Mouse (Mus musculus): ENCODE results near the gene Crip2. TPM values are rescaled to one million over a fixed set of nuclear protein-coding genes. Genes with fewer than 3 reads are reported as not detected.

Gene Crip2
- not detected for polyA plus RNA-seq (2014; fragmentation: Illumina TruSeq; extraction: RNeasy Lipid Tissue Mini Kit (QIAGEN cat#74804); ENCODE audit: low replicate concordance)

DNA sequence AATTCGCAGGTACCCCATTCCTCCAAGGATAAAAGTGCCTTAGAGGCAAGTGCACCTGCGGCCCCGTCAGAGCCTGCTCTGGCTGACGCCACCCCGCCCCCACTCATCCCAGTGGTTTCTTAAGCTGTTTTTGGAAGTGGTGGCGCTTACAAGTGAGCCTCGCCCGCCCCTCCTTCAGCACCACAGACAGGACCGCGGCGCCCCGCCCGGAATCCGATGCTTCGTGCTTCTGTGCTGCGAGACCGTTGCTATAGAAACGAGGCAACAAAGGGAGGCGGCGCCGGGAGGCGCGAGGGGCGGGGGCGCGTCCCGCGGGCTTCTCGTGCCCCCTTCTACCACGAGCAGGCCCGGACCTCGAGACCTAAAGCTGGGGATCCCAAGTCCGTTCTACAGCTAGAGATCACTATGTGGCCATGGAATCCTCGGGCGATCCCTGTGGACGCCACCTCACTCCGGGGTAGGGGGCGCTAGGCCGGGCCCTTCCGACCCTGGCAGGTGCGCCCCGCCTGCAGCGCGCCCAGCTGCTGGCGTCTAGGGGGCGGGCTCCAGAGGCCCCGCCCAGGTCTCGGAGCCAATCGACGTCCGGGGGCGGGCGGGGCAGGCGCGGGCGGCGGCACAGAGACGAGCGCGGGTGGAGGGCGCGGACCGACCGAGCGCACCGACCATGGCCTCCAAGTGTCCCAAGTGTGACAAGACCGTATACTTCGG is at the start of gene Crip2:
TSS of gene Crip2 (plus strand) at position 329 of the 708 bp plus-strand sequence.

GRCm38 (mm10) chr12:113097749-113098281 is 42.2 kb upstream of the Crip2 start, which contains the start of gene Mta1:
TSS of gene Mta1 (plus strand) at chr12:113098278.

DNA sequence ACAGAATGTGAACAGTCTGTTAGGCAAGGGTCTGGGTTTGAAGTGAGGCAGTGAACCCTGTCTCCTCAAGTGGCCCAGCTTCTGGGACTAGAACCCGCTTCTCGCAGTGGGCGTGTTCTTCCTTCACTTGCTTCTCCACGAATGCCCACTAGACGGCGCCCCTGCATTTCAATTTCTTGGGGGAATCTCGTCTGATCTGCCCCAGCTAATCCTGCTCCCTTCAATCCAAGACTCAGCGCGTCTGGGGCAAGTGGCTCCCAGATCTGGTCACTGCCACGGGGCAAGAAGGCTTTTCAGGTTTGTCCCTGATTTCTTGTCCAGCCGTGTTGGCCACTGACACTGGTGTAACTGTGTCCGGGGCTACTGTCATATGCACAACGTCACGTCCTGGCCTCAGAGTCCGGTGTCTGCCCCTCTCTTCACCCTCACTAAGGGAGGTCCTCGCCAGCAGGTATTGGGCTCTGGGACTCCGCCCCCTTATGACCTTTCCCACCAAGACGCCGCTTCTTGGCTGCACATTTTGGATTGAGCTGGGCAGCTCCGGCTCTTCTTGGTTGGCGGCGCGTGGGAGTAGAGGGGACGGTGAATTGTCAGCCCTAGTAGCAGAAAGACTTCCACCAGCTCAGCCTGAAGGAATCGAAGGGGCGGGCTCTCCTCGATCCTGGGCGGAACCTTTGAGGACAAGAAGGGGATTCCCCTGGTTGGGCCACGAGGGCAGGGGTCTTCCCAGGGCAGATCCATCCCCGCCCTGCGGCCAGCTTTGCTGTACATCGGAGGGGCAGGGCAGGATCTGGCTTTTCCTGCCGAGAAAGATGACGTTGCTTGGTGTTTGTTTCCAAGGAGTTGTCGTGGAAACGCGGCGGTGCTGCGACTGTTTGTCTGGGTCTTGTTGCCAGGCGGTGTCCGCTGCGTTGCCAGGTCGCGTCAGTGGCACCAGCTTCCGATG is 6.3 kb downstream of the Crip2 start, which contains the start of gene Crip1:
TSS of gene Crip1 (plus strand) at position 205 of the 946 bp plus-strand sequence.

DNA sequence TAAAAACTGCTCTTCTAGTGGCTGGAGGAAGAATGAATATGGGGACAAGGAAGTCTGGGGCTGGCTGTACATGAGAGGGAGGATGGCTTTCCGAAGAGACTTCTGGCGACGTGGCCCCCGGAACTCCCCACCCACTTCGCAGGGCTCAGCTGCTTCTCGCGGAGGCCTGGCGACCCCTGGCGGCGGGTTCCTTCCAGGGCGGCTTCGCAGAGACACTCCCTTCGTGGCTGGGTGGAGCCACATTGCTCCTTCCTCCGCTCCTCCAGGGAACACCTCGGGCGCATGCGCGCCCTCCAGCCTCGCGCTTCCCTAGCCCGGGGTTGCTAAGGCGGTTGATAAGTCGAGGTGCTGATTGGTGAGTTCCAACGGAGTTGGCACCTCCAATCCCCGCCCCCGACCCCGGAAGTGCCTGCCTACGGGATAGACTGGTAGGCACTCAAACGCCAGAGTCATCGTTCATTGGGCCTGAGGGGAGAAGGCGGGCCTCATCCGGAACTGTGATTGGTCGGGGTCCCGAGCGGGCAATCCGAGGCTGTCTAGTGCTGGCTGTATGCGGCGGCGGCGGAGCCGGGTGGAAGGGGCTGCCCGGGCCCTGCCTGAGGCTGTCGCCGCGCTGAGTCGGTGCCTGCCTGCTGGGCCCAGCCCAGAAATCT is 16.0 kb downstream of the Crip2 start, which contains the start of gene Tedc1:
TSS of gene Tedc1 (plus strand) at position 535 of the 653 bp plus-strand sequence.

DNA sequence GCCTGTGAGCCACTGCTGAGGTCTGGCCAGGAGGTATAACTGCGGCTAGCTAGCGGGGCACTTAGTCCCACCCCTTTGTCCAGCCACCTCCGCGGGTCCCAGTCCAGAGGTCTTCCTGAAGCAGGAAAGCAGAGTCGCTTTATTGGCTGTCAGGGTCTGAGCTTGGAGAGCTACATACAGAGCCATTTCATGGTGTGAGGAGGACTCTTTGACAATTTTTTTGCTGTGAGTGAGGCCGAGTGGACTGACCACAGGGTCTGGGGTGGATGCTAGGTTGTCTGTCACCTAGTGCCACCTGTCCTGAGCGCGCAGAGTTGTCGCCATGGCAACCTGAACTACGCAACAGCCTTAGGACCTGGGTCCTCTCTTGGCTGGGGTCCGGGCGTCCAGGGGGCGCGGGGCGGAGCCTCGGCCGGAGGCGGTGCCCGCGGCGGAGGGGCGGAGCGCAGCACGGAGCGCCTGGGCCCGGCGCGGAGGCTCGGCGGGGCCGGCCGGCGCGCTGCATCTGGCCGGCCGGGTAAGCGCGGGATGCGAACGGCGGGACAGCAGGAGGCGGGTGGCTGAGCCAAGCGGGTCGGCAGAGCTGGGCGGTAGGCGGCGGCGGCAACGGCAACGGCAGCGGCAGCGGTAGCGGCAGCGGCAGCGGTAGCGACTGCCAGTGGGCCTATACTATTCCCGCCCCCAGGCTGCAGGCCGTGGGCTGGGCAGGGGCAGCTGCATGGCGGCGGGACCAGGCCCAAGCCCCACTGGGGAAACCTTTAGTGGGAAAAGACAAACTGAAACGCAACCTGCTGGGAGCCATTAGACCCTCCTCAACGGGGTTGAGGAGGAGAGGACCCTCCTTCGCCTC is 45.6 kb downstream of the Crip2 start, which contains the start of gene Tmem121:
TSS of gene Tmem121 (plus strand) at position 489 of the 850 bp plus-strand sequence.

Other genes starting within 250 kb of the Crip2 start
- not detected for gene Jag2, start 210.5 kb upstream of the Crip2 start, polyA plus RNA-seq (2014; fragmentation: Illumina TruSeq; extraction: RNeasy Lipid Tissue Mini Kit (QIAGEN cat#74804); ENCODE audit: low replicate concordance)
- gene Nudt14, start 198.1 kb upstream of the Crip2 start, polyA plus RNA-seq (2014; fragmentation: Illumina TruSeq; extraction: RNeasy Lipid Tissue Mini Kit (QIAGEN cat#74804); ENCODE audit: low replicate concordance), result not detected
- 0.71 TPM for gene Btbd6, start 163.8 kb upstream of the Crip2 start, polyA plus RNA-seq (2014; fragmentation: Illumina TruSeq; extraction: RNeasy Lipid Tissue Mini Kit (QIAGEN cat#74804); ENCODE audit: low replicate concordance)
- 11.7 TPM for gene Brf1, start 139.5 kb upstream of the Crip2 start, polyA plus RNA-seq (2014; fragmentation: Illumina TruSeq; extraction: RNeasy Lipid Tissue Mini Kit (QIAGEN cat#74804); ENCODE audit: low replicate concordance)
- gene Pacs2, start 125.7 kb upstream of the Crip2 start, polyA plus RNA-seq (2014; fragmentation: Illumina TruSeq; extraction: RNeasy Lipid Tissue Mini Kit (QIAGEN cat#74804); ENCODE audit: low replicate concordance), result 2.8 TPM
- gene Tex22, start 65.7 kb upstream of the Crip2 start, polyA plus RNA-seq (2014; fragmentation: Illumina TruSeq; extraction: RNeasy Lipid Tissue Mini Kit (QIAGEN cat#74804); ENCODE audit: low replicate concordance), result not detected
- gene Mta1, start 42.0 kb upstream of the Crip2 start, polyA plus RNA-seq (2014; fragmentation: Illumina TruSeq; extraction: RNeasy Lipid Tissue Mini Kit (QIAGEN cat#74804); ENCODE audit: low replicate concordance), result 4.1 TPM
- gene Crip1, start 6.1 kb downstream of the Crip2 start, polyA plus RNA-seq (2014; fragmentation: Illumina TruSeq; extraction: RNeasy Lipid Tissue Mini Kit (QIAGEN cat#74804); ENCODE audit: low replicate concordance), result 15.7 TPM
- 0.15 TPM for gene Tedc1, start 16.2 kb downstream of the Crip2 start, polyA plus RNA-seq (2014; fragmentation: Illumina TruSeq; extraction: RNeasy Lipid Tissue Mini Kit (QIAGEN cat#74804); ENCODE audit: low replicate concordance)
- not detected for gene Tmem121, start 45.7 kb downstream of the Crip2 start, polyA plus RNA-seq (2014; fragmentation: Illumina TruSeq; extraction: RNeasy Lipid Tissue Mini Kit (QIAGEN cat#74804); ENCODE audit: low replicate concordance)

All from small intestine, adult 10 weeks (tissue).